Mouse (Mus musculus) activated CD4-positive, CD25-positive, alpha-beta regulatory T cell, adult 4 months (primary cell): Measurements from ENCODE around the gene Nrd1. TPM values are rescaled to one million over a fixed set of nuclear protein-coding genes. Genes with fewer than 3 reads are reported as not detected.

Experiments
- ATAC-seq: one replicate; pipeline ENCODE4 v1.8.0; 2017
- polyA plus RNA-seq, 2 experiments: library from polyadenylated mRNA; unstranded; fragments of 100-300 nt; shearing (Covaris generic); gene quantifications; one replicate each; pipeline ENCODE4 v1.2.1; 2017

The Nrd1 gene
- polyA plus RNA-seq, 2 experiments from 2014 or later = 44.1 to 47.8 TPM

- no peak for ATAC-seq
These were observed 98.4 kb downstream of the Nrd1 start for GRCm38 (mm10) chr4:109098861-109099260.

- ATAC-seq = peak; percentile 67
These were observed 102.1 kb downstream of the Nrd1 start for GRCm38 (mm10) chr4:109102574-109102973.

GRCm38 (mm10) chr4:109103145-109103883 is 102.9 kb downstream of the Nrd1 start:
- no peak for ATAC-seq

GRCm38 (mm10) chr4:109105254-109105653 is 104.8 kb downstream of the Nrd1 start:
- ATAC-seq = peak; percentile 80

- no peak for ATAC-seq
These were observed 105.6 kb downstream of the Nrd1 start for GRCm38 (mm10) chr4:109106034-109106433.

- no peak for ATAC-seq
These were observed 106.1 kb downstream of the Nrd1 start for GRCm38 (mm10) chr4:109106594-109106993.

GRCm38 (mm10) chr4:109109012-109109411 is 108.6 kb downstream of the Nrd1 start:
- no peak for ATAC-seq

GRCm38 (mm10) chr4:109109686-109110085 is 109.2 kb downstream of the Nrd1 start:
- ATAC-seq = no peak

- ATAC-seq = no peak
These were observed 110.5 kb downstream of the Nrd1 start for GRCm38 (mm10) chr4:109110978-109111377.

Other genes starting within 250 kb of the Nrd1 start
- under 1 TPM; 0.42 to 0.69 TPM for gene Zfyve9, start 219.9 kb upstream of the Nrd1 start, polyA plus RNA-seq
- 10 to 100 TPM; 72.3 to 73.4 TPM for gene Btf3l4, start 167.0 kb upstream of the Nrd1 start, polyA plus RNA-seq
- gene Txndc12, start 166.1 kb upstream of the Nrd1 start, polyA plus RNA-seq = 10 to 100 TPM; 58.5 to 69.9 TPM
- 10 to 100 TPM; 12.7 to 13.4 TPM for gene Kti12, start 152.9 kb upstream of the Nrd1 start, polyA plus RNA-seq
- gene A730015C16Rik, start 152.0 kb upstream of the Nrd1 start, polyA plus RNA-seq = under 1 TPM in 1 of 2 experiments, not detected in 1; 0.29 TPM
- gene Rab3b, start 121.6 kb upstream of the Nrd1 start, polyA plus RNA-seq = not detected
- gene Osbpl9, start 201.6 kb downstream of the Nrd1 start, polyA plus RNA-seq = 10 to 100 TPM; 76.5 to 80.8 TPM
- gene Calr4, start 233.8 kb downstream of the Nrd1 start, polyA plus RNA-seq = not detected